Mouse (Mus musculus) olfactory bulb, adult 2 months (tissue): ENCODE results near the gene Otub1. TPM values are rescaled to one million over a fixed set of nuclear protein-coding genes. Genes with fewer than 3 reads are reported as not detected.

Source experiments
- H3K27ac ChIP-seq: fragments of 200-500 bp; 2 replicates; pipeline ENCODE4 v1.5.1; 2012; ENCODE audit warnings: low read depth, low read length; ENCODE audit not compliant: insufficient read depth
- H3K4me1 ChIP-seq: fragments of 200-500 bp; 2 replicates; pipeline ENCODE4 v1.6.1; 2012; ENCODE audit warnings: low read length; ENCODE audit not compliant: control insufficient read depth, insufficient read depth
- H3K4me3 ChIP-seq: fragments of 200-500 bp; 2 replicates; pipeline ENCODE4 v1.5.1; 2012; ENCODE audit warnings: mild to moderate bottlenecking, low read depth, low read length, moderate library complexity; ENCODE audit not compliant: insufficient read depth
- CTCF ChIP-seq: fragments of 200-500 bp; IDR thresholded peaks from 2 replicates; pipeline ENCODE4 v1.5.1; 2012; ENCODE audit warnings: low read depth, mild to moderate bottlenecking, low read length, moderate library complexity; ENCODE audit not compliant: insufficient read depth
- POLR2A ChIP-seq: fragments of 200-500 bp; IDR thresholded peaks from 2 replicates; pipeline ENCODE4 v1.6.1; 2012; ENCODE audit warnings: mild to moderate bottlenecking, low read depth, low read length, moderate library complexity; ENCODE audit not compliant: insufficient read depth
- WGBS: fragments of 180-500 bp; shearing (Covaris S2); methylation state at CpG from one replicate; pipeline ENCODE4 v1.1.7; 2018; 5-methylcytosine and 5-hydroxymethylcytosine counted together
- polyA plus RNA-seq: library from polyadenylated mRNA; stranded (reverse); fragments of >200 nt; gene quantifications from 2 replicates; pipeline ENCODE4 v1.2.4, GENCODE M21; 2012; ENCODE audit warnings: low replicate concordance; ENCODE audit not compliant: missing spikeins, insufficient read depth, insufficient read length

Otub1 gene
- polyA plus RNA-seq, 1 experiment, result not detected

GRCm38 (mm10) chr19:7214484-7214883 is 8.4 kb upstream of the Otub1 start:
- no peak for TF ChIP-seq POLR2A
- no peak for TF ChIP-seq CTCF
- Histone ChIP-seq H3K27ac (no peak overlapping the region), H3K4me1 (peaks cover 13% of the 10 kb centered on the region), H3K4me3 (no peak overlapping the region)
- WGBS, result 61% methylated on average over 5 of the region's 5 CpGs

GRCm38 (mm10) chr19:7213010-7213409 is 6.9 kb upstream of the Otub1 start:
- TF ChIP-seq CTCF, result no peak
- no peak for TF ChIP-seq POLR2A
- WGBS, result 89% methylated on average over 3 of the region's 3 CpGs
- peaks cover 13% of the 10 kb centered on the region for H3K4me1 ChIP-seq
- no peak overlapping the region for H3K4me3 ChIP-seq
- no peak overlapping the region for H3K27ac ChIP-seq

- H3K4me1 ChIP-seq, result peaks cover 13% of the 10 kb centered on the region
- H3K4me3 ChIP-seq, result no peak overlapping the region
- no peak for TF ChIP-seq CTCF
- TF ChIP-seq POLR2A, result no peak
- no peak overlapping the region for H3K27ac ChIP-seq
- 90% methylated on average over 1 of the region's 1 CpGs for WGBS
Measured at GRCm38 (mm10) chr19:7212216-7212615, 6.1 kb upstream of the Otub1 start.

GRCm38 (mm10) chr19:7209907-7210646 is 4.0 kb upstream of the Otub1 start:
- Histone ChIP-seq H3K27ac (no peak overlapping the region), H3K4me3 (no peak overlapping the region), H3K4me1 (peaks cover 13% of the 10 kb centered on the region)
- TF ChIP-seq POLR2A (no peak), CTCF (no peak)
- 86% methylated on average over 7 of the region's 7 CpGs for WGBS

- Histone ChIP-seq H3K4me1 (0 out of 2 replicates have a peak, but pooled peaks cover 4% of the 10 kb centered on the region), H3K27ac (no peak overlapping the region), H3K4me3 (peak overlapping the region; percentile 60)
- WGBS, result 15% methylated on average over 7 of the region's 7 CpGs
- no peak for TF ChIP-seq POLR2A
- no peak for TF ChIP-seq CTCF
Measured at GRCm38 (mm10) chr19:7205326-7205725, 790 bp downstream of the Otub1 start.

DNA sequence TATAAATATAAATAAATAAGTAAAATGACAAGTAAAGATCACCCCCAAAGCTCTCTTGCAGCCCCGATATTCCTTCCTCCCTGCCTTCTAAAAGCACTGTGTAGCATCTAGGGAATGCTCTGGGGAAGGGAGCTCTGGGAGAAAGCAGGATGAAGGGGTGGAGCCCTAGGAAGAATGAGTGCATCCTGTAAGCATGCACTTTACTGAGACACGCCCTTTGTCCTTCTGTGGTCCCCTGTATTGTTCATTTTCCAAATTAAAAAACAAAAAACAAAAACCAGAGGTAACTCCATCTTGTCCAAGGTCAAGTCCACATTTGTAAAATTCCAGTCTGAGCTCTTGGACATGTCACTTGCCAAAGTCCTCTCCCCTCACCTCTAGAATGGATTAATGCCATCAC is 1.2 kb downstream of the Otub1 start:
- TF ChIP-seq POLR2A (no peak), CTCF (no peak)
- Histone ChIP-seq H3K27ac (no peak overlapping the region), H3K4me1 (0 out of 2 replicates have a peak, but pooled peaks cover 4% of the 10 kb centered on the region), H3K4me3 (no peak overlapping the region)
- 69% methylated on average over 2 of the region's 2 CpGs for WGBS

- TF ChIP-seq POLR2A (no peak), CTCF (no peak)
- WGBS, result 80% methylated on average over 1 of the region's 1 CpGs
- Histone ChIP-seq H3K27ac (no peak overlapping the region), H3K4me1 (peaks cover 9% of the 10 kb centered on the region), H3K4me3 (no peak overlapping the region)
Measured at GRCm38 (mm10) chr19:7200427-7200826, 5.7 kb downstream of the Otub1 start.

DNA sequence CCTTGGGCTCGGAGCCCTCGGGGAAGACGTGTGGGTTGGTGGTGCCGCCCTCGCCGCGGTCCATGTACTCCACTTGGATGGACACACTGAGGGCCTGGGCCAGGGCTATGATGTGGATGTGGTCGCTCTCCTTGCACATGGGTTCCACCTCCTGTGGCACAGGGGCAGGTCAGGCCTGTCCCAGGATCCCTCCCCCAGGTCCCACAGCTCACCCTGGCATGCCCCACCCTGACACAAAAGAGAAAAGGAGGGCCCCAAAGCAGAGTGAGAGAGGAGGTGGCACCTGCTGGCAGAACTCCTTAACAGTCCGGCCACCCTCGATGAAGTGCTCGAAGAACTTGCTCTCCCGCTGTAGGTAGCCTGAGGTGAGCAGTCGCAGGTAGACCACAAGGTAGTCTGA is 7.0 kb downstream of the Otub1 start:
- Histone ChIP-seq H3K4me3 (no peak overlapping the region), H3K27ac (no peak overlapping the region), H3K4me1 (peaks cover 9% of the 10 kb centered on the region)
- TF ChIP-seq CTCF (no peak), POLR2A (no peak)
- 92% methylated on average over 13 of the region's 13 CpGs for WGBS

DNA sequence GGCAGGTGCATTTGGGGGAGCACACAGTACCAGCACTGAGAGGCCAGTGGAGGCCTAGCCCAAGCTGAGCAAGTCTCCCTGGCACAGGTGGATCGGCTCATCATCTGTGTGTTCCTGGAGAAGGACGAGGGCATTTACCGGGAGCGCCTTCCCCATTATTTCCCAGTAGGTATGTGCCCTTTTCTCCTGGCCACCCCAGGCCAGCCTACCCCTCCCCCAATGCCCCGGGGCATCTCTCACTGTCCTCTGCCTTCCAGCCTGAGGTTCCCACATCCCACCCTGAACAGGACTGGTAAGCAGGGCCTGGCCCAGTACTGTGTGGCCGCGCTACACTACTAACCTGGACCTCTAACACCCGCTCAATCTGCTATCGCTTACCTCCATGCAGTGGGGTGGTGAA is 8.7 kb downstream of the Otub1 start:
- H3K27ac ChIP-seq, result no peak overlapping the region
- H3K4me1 ChIP-seq, result peaks cover 9% of the 10 kb centered on the region
- WGBS, result 81% methylated on average over 9 of the region's 9 CpGs
- no peak overlapping the region for H3K4me3 ChIP-seq
- no peak for TF ChIP-seq POLR2A
- TF ChIP-seq CTCF, result no peak
